Mouse (Mus musculus): ENCODE measurements around the gene Rinl. TPM values are rescaled to one million over a fixed set of nuclear protein-coding genes. Genes with fewer than 3 reads are reported as not detected.

Rinl gene
- total RNA-seq, 2 experiments from 2014 or later: 0.71 to 0.89 TPM

- DNase-seq: no peak
- intact Hi-C loops (cut with DNase I): no loop called here
- Histone ChIP-seq H3K4me3 (no peak overlapping the region), H3K27ac (no peak overlapping the region)
- TF ChIP-seq CTCF (IDR thresholded peaks at IDR 0.05): no peak
Observed at GRCm38 (mm10) chr7:28832137-28832536, 43.4 kb downstream of the Rinl start.

GRCm38 (mm10) chr7:28833723-28834347 lies 45.1 kb downstream of the Rinl start, which contains the start of gene Lgals4:
TSS of gene Lgals4 (plus strand) at chr7:28833854.
- no peak within 1 kb of the TSS for H3K4me3 ChIP-seq
- intact Hi-C loops (cut with DNase I): no loop called here

GRCm38 (mm10) chr7:28836936-28837335 lies 48.2 kb downstream of the Rinl start:
- Histone ChIP-seq H3K27ac (no peak overlapping the region), H3K4me3 (no peak overlapping the region)
- no peak for TF ChIP-seq CTCF (IDR thresholded peaks at IDR 0.05)
- no peak for DNase-seq
- intact Hi-C loops (cut with DNase I): no loop called here

More at GRCm38 (mm10) chr7:28833723-28834347, 45.1 kb downstream of the Rinl start, which contains the start of gene Lgals4:
- no peak for DNase-seq
- TF ChIP-seq CTCF (IDR thresholded peaks at IDR 0.05): no peak
- no peak within 1 kb of the TSS for H3K27ac ChIP-seq

GRCm38 (mm10) chr7:28838331-28838730 lies 49.6 kb downstream of the Rinl start:
- intact Hi-C loops (cut with DNase I): no loop called here
- TF ChIP-seq CTCF (IDR thresholded peaks at IDR 0.05): no peak
- Histone ChIP-seq H3K4me3 (no peak overlapping the region), H3K27ac (no peak overlapping the region)
- no peak for DNase-seq

GRCm38 (mm10) chr7:28847273-28847672 lies 58.5 kb downstream of the Rinl start:
- intact Hi-C loops (cut with DNase I): no loop called here

More at GRCm38 (mm10) chr7:28847273-28847672, 58.5 kb downstream of the Rinl start:
- no peak overlapping the region for H3K4me3 ChIP-seq
- no peak for DNase-seq
- no peak overlapping the region for H3K27ac ChIP-seq
- TF ChIP-seq CTCF (IDR thresholded peaks at IDR 0.05): no peak

Other genes with a start within 250 kb of the Rinl start
- gene Sycn, start 248.1 kb upstream of the Rinl start, total RNA-seq (2021): not detected
- not detected for gene Nccrp1, start 241.7 kb upstream of the Rinl start, total RNA-seq (2021)
- 10 to 100 TPM; 13.0 to 13.1 TPM for gene Samd4b, start 190.8 kb upstream of the Rinl start, total RNA-seq (2021)
- gene Pak4, start 190.8 kb upstream of the Rinl start, total RNA-seq (2021): 1 to 10 TPM; 2.4 to 3.2 TPM
- not detected for gene Acp7, start 157.6 kb upstream of the Rinl start, total RNA-seq (2021)
- gene Fbxo27, start 96.1 kb upstream of the Rinl start, total RNA-seq (2021): under 1 TPM; 0.47 to 0.84 TPM
- 1 to 10 TPM; 2.5 to 4.9 TPM for gene Fbxo17, start 72.2 kb upstream of the Rinl start, total RNA-seq (2021)
- gene Mrps12, start 47.1 kb upstream of the Rinl start, total RNA-seq (2021): 10 to 100 TPM; 36.0 to 41.0 TPM
- 10 to 100 TPM; 11.7 to 14.7 TPM for gene Sars2, start 47.0 kb upstream of the Rinl start, total RNA-seq (2021)
- gene Ccer2, start 32.8 kb upstream of the Rinl start, total RNA-seq (2021): not detected
- gene Sirt2, start 22.2 kb upstream of the Rinl start, total RNA-seq (2021): 10 to 100 TPM; 91.0 to 92.5 TPM
- 10 to 100 TPM; 27.1 to 31.3 TPM for gene Nfkbib, start 21.5 kb upstream of the Rinl start, total RNA-seq (2021)
- gene Hnrnpl, start 19.6 kb downstream of the Rinl start, total RNA-seq (2021): 100 to 1,000 TPM; 131 to 143 TPM
- gene Ech1, start 36.2 kb downstream of the Rinl start, total RNA-seq (2021): 100 to 1,000 TPM; 173 to 338 TPM
- 1 to 10 TPM; 2.6 to 7.3 TPM for gene Lgals4, start 44.9 kb downstream of the Rinl start, total RNA-seq (2021)
- not detected for gene Lgals7, start 74.9 kb downstream of the Rinl start, total RNA-seq (2021)
- gene Capn12, start 92.5 kb downstream of the Rinl start, total RNA-seq (2021): under 1 TPM; 0.15 to 0.28 TPM
- gene Actn4, start 173.4 kb downstream of the Rinl start, total RNA-seq (2021): 10 to 100 TPM; 27.1 to 40.2 TPM
- gene Eif3k, start 192.9 kb downstream of the Rinl start, total RNA-seq (2021): 100 to 1,000 TPM; 122 to 141 TPM
- under 1 TPM; 0.25 to 0.33 TPM for gene Map4k1, start 193.1 kb downstream of the Rinl start, total RNA-seq (2021)

Data from gastrocnemius, adult 2 months (tissue).